Mouse (Mus musculus) left cerebral cortex, postnatal 25 days (tissue): Measurements from ENCODE around the gene Pcsk6. TPM values are rescaled to one million over a fixed set of nuclear protein-coding genes. Genes with fewer than 3 reads are reported as not detected.

ENCODE experiments used
- DNase-seq, 2 experiments: peaks; one replicate each; pipeline ENCODE4 v3.0.0; 2022; ENCODE audit warnings: low spot score in 2 of 2, mixed read lengths in 1 of 2
- intact Hi-C: fragments of 180-260 bp; cut with DNase I; formaldehyde crosslinking; loops from one replicate; pipeline ENCODE4 v1.15.1; 2025
- total RNA-seq, 2 experiments: library from RNA; stranded (reverse); gene quantifications; 2 replicates each; pipeline ENCODE4 v1.2.3; 2021

The Pcsk6 gene
- total RNA-seq, 2 experiments from 2014 or later, result 8.5 to 8.7 TPM

DNA sequence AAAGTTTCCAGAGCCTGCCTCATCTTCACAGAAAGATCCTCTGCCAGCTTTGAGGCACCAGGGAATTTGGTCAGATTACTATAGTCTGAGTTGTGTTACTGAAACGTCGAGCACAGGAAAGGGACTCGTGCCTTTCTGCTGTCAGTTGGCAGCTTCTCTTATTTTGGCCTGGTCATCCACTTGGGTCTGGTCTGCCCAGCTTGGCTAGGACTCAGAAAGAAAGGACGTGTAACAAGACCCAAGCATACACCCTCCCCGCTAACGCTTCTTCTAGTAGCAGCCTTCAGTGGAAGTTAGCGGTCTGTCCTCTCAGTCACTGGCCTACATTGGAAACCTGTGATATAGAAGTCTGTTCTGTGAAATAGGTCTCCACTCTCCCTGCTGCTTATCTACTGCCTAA is 223.0 kb downstream of the Pcsk6 start:
- no peak for DNase-seq
- intact Hi-C loops, result no loop called here

DNA sequence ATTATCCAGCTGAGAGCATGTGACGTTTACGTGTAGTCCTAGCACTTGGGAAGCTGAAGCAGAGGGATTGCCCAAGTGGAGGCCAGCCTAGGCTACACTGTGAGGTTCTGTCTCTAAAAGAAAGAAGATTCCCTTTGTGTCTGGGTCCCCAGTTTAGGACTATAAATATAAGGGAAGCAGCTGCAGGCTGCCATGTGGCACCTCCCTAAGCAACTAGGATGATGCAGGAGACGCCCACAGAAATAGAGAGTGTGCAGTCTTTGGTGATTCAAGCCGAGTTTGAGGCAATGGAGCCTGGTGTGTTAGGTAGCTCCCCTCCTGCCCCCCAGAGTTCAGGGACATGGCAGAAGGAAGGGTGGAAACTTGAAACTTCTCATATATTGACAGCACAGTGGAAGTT is 226.1 kb downstream of the Pcsk6 start:
- peak; percentile 54 to 90 for DNase-seq
- intact Hi-C loops, result no loop called here

DNA sequence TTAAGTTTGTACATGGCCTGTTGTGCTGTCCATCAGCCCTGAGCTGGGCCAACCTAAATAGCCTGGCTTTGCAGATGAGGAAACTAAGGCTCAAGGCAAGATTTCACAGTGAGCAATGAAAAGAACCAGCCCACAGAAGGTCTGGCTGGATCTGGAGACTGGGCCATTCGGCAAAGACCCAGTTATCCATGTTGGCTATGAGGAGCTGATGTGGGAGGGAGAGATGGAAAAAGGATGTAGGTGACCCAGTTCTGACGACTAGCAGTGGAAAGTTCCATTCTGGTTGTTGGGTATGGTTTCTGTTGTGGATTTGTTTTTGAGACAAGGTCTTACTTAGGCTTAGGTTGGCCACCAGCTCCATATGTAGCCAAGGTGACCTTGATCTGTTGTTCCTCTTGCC is 226.5 kb downstream of the Pcsk6 start:
- DNase-seq, result peak in 1 of 2 experiments; percentile 83
- intact Hi-C loops, result no loop called here

DNA sequence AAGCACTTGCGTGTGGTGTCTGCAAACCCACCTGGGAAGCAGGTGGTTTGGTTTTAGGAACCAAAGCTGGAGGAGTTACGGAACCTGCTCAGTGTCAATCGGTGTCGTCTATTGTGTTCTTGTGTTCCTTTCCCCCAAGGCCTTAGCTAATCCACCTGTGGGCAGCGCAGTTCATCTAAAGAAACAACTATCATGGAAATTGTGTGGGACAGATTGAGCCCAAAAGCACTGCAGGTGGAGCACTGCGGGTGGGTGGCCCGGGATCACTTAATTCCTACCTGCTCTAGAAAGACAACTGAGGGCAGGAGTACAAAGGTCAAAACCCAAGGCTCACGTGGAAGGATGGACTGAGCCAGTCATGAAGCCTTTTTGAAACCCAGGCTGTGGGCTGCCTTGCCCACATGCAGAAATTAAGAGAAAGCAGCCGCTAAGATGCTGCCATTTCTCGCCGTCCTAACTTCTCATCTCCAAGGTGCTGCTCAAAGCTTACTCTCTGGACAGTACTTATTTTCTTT is 229.2 kb downstream of the Pcsk6 start:
- intact Hi-C loops, result no loop called here

DNA sequence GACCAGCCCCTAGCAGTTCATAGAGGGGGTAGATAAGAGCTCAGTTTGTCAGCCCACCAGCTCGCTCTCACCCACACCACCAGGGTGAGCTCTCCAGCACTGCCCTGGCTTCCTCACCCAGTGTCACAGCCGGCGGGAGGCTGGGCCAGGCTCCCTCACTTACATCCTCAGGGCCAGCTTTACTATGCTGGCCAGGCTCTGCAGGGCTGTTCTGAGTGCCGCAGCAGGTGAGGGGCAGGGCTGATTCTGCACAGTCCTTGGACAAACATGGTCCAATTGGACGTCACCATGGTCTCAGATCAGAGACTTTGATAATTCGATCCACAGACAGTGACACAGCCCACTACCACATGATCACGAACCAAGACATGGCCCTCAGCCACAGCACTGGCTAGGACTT is 230.0 kb downstream of the Pcsk6 start:
- intact Hi-C loops, result no loop called here
- no peak for DNase-seq

More for the DNA sequence above, 229.2 kb downstream of the Pcsk6 start:
- DNase-seq, result no peak

DNA sequence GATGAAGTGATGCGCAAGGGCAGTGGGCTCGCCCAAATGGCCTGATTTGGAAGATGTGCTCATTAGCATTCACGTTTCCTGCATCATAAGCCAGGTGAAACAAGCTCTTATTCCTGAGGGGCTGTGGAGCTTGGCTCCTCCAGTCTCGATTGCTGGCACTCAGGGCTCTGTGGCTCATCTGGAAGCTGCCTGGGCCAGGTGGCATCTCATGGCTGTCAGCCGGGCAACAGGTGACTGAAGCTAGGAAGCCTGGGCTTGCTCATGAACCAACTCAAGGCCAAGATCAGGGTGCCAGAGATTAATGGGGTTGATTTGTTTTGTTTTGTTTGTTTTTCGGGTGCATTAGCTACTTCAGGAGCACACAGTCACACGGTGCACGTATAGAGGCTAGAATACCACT is 231.1 kb downstream of the Pcsk6 start:
- DNase-seq, result no peak
- intact Hi-C loops, result no loop called here

DNA sequence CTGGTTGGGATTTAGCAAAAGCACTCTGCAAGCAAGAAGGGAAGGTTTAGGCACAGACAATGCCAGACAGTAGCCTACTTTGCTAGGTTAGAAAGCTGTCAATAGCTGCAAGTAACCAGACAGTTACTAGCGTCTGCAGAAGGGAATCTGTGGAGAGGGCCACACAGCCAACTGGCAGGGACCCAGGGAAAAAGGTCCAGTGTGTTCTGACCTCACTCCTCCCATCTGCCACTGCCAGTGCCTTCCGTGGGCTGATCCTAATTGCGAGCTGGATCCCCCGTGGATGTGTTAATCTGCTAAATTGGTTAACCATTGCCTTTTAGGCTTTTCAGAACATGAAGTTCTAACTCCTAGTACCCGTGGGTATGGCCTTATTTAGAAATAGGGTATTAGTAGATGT is 232.6 kb downstream of the Pcsk6 start:
- intact Hi-C loops, result no loop called here
- no peak for DNase-seq

DNA sequence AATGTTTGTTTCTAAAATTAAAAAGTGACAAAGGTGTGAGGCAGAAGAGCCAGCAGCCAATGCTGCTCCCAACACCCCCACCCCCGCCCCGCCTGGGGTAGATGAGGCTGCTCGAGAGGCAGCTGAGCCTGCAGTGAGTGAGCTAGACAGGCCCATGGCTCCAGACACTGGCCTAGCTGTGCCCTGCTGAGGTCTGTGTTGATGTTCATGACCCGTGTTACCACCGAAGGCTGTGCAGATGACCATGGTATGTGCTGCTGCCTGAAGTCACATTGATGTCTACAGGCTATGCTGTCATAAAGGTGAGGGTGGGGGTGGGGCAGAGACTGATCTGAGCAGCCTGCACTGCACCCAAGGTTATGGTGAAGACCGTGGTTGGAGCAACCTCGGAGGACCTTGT is 237.3 kb downstream of the Pcsk6 start:
- no peak for DNase-seq
- intact Hi-C loops, result no loop called here

Other genes with a start within 250 kb of the Pcsk6 start
- gene Tarsl2, start 216.8 kb upstream of the Pcsk6 start, total RNA-seq, result 10 to 100 TPM; 43.4 to 46.0 TPM
- gene Tm2d3, start 170.6 kb upstream of the Pcsk6 start, total RNA-seq, result 10 to 100 TPM; 50.2 to 59.7 TPM
- gene Gm45213, start 181.9 kb downstream of the Pcsk6 start, total RNA-seq, result not detected
- 10 to 100 TPM; 29.8 to 33.1 TPM for gene Snrpa1, start 197.3 kb downstream of the Pcsk6 start, total RNA-seq
- 10 to 100 TPM; 47.4 to 59.4 TPM for gene Selenos, start 217.9 kb downstream of the Pcsk6 start, total RNA-seq
- gene Chsy1, start 247.8 kb downstream of the Pcsk6 start, total RNA-seq, result 10 to 100 TPM; 17.0 to 18.4 TPM